Mouse (Mus musculus): ENCODE data around the gene A630001G21Rik.

DNA sequence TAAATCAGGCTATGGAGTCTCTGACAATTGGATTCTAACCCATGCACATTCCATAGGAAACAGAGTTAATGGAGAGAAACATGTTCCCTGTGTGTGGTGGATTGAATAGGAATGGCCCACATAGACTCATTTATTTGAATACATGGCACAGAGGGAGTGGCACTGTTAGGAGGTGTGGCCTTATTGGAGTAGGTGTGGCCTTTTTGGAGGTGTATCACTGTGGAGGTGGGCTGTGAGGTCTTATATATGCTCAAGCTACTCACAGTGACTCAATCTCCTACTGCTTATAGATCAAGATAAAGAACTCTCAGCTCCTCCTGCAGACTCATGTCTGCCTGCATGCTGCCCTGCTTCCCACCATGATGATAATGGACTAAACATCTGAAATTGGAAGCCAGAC, 63.9 kb downstream of the A630001G21Rik start:
- TF ChIP-seq POLR2A (IDR thresholded peaks at IDR 0.05; ENCODE audit: control insufficient read depth, low read depth, low read length) (no peak), CTCF (IDR thresholded peaks at IDR 0.05; ENCODE audit: control insufficient read depth, insufficient read depth, insufficient replicate concordance, low read depth, low read length) (no peak)
